Mouse (Mus musculus) midbrain, embryonic 12.5 days (tissue): ENCODE measurements around the gene Rplp0. TPM values are rescaled to one million over a fixed set of nuclear protein-coding genes. Genes with fewer than 3 reads are reported as not detected.
A peak's percentile ranks its signal among the peaks of the same experiment; 100 is the strongest.
"Not testable (repeated sequence)": the region's sequence is repeated elsewhere in the genome, so short reads cannot be mapped to it uniquely, and the experiment has no call there.

ENCODE experiments used
- ATAC-seq: fragments of 200-750 bp; cut with Nextera tagmentation; 2 replicates; pipeline ENCODE4 v1.8.0; 2017; ENCODE audit warnings: low read depth, moderate TSS enrichment, moderate library complexity; ENCODE audit not compliant: low FRiP score
- H3K27ac ChIP-seq: fragments of 300-500 bp; sonication (generic); replicated peaks from 2 replicates; pipeline ENCODE4 v1.5.1; 2016; ENCODE audit warnings: mild to moderate bottlenecking
- H3K27me3 ChIP-seq: fragments of 300-500 bp; sonication (generic); 2 replicates; pipeline ENCODE4 v1.6.1; 2016; ENCODE audit warnings: mild to moderate bottlenecking
- H3K36me3 ChIP-seq: fragments of 300-500 bp; sonication (generic); 2 replicates; pipeline ENCODE4 v1.6.1; 2016
- H3K4me1 ChIP-seq: fragments of 300-500 bp; sonication (generic); 2 replicates; pipeline ENCODE4 v1.6.1; 2016
- H3K4me2 ChIP-seq: fragments of 300-500 bp; sonication (generic); replicated peaks from 2 replicates; pipeline ENCODE4 v1.6.1; 2016; ENCODE audit warnings: mild to moderate bottlenecking, moderate library complexity
- H3K4me3 ChIP-seq: fragments of 300-500 bp; sonication (generic); 2 replicates; pipeline ENCODE4 v1.5.1; 2016; ENCODE audit warnings: mild to moderate bottlenecking
- H3K9ac ChIP-seq: fragments of 300-500 bp; sonication (generic); replicated peaks from 2 replicates; pipeline ENCODE4 v1.6.1; 2016; ENCODE audit warnings: mild to moderate bottlenecking, moderate library complexity
- H3K9me3 ChIP-seq: fragments of 300-500 bp; sonication (generic); 2 replicates; pipeline ENCODE4 v1.6.1; 2016; ENCODE audit warnings: mild to moderate bottlenecking
- WGBS: fragments of 180-500 bp; shearing (Covaris S2); methylation state at CpG from one replicate; pipeline ENCODE4 v1.1.7; 2016; 5-methylcytosine and 5-hydroxymethylcytosine counted together
- polyA plus RNA-seq: library from polyadenylated mRNA; unstranded; fragments of >200 nt; fragmentation: Nextera tagmentation; extraction: Ambion mirVana; gene quantifications from 2 replicates; pipeline ENCODE4 v1.2.1, GENCODE M21; 2016

Gene Rplp0
- polyA plus RNA-seq, 1 experiment from 2014 or later: 871 TPM

GRCm38 (mm10) chr5:115518214-115518613 lies 41.1 kb upstream of the Rplp0 start:
- 89% methylated on average over 8 of the region's 8 CpGs for WGBS
- H3K27ac ChIP-seq, H3K4me3 ChIP-seq, ATAC-seq, H3K9ac ChIP-seq, H3K36me3 ChIP-seq, H3K27me3 ChIP-seq, H3K9me3 ChIP-seq, H3K4me2 ChIP-seq: not testable (repeated sequence)
- H3K4me1 ChIP-seq: peaks cover 22% of the 10 kb centered on the region; the same call in 1 of the 2 replicates

DNA sequence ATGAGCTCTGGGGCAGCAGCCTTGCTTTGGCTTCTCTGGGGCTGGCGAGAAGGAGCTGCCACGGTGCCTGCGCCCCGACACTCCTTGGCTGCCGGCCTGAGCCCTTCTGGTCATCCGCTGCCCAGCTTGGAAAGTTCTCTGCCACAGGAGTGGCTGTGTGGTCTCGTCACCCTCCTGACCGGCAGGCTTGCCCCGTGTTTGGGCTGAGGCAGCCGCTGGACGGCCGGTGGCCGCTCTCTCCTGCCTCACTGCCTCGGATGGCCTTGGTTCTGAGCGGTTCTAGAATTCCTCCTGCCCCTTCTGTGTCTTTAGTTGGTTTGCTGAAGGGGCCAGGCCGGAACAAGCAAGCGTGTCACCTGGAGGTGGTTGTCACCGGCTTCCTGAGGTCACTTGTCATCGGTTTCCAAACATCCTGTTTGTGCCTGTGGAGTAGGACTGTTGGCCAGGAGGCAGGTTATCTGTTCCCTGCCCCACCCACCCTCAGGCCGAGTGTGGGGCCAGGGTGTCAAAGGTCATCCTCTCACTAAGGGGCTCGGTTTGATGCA lies 38.9 kb upstream of the Rplp0 start:
- 75% methylated on average over 21 of the region's 21 CpGs for WGBS
- Histone ChIP-seq H3K9me3 (no peaks in the 10 kb centered on the region), H3K36me3 (no peaks in the 10 kb centered on the region), H3K9ac (no peak overlapping the region), H3K27ac (no peak overlapping the region), H3K27me3 (no peaks in the 10 kb centered on the region), H3K4me3 (no peak overlapping the region), H3K4me2 (no peak overlapping the region), H3K4me1 (peaks cover 23% of the 10 kb centered on the region)
- ATAC-seq: no peak

DNA sequence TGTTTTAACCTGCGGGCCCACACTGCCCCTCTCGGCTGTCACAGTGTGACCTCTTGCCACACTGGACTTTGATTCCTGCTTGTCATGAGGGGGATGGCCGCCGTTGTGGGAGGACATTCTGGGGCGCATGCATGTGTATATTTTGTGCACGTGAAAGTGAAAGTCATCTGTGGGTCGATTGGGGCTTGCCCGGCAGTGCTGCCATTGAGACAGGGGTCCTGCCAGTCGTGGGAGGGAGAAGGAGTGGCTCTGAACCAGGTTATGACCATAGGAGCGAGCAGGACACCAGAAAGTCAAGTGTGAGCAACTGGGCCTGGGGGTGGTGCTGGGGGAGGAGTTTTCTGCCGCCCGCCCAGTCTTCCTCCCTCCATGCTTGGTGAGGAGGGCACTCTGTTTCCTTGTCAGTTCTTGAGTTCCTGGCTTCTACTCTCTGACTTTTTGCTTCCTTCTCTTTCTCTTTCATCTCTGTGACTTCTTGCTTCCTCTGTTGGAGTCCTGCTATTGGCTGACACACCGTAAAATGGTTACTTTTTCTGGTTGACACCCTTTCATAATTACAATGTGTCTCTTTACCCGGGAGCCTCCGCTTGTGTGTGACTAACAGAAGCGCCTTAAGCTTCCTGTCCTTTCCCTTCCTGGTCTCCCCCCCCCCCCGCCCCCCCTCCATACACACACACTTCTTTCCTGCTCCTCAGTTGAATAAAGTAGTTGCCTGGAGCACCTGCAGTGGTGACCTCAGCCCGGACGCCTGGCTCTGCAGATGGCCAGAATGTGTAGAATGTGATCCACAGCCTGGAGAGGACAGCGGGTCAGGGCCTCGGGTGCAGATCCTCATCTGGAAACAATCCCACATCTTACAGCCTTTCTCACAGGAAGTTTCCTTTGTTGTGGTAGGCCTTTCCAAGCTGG lies 37.5 kb upstream of the Rplp0 start:
- no peaks in the 10 kb centered on the region for H3K9me3 ChIP-seq
- H3K27ac ChIP-seq: no peak overlapping the region; the same call in 1 of the 2 replicates
- 72% methylated on average over 21 of the region's 21 CpGs for WGBS
- no peak overlapping the region for H3K4me2 ChIP-seq
- peaks cover 22% of the 10 kb centered on the region for H3K4me1 ChIP-seq
- no peak overlapping the region for H3K9ac ChIP-seq
- H3K36me3 ChIP-seq: no peaks in the 10 kb centered on the region
- no peak overlapping the region for H3K4me3 ChIP-seq
- H3K27me3 ChIP-seq: no peaks in the 10 kb centered on the region
- no peak for ATAC-seq

- no peak overlapping the region for H3K4me3 ChIP-seq
- 75% methylated on average over 4 of the region's 4 CpGs for WGBS
- no peaks in the 10 kb centered on the region for H3K9me3 ChIP-seq
- H3K4me1 ChIP-seq: peaks cover 22% of the 10 kb centered on the region
- H3K27me3 ChIP-seq: no peaks in the 10 kb centered on the region
- H3K36me3 ChIP-seq: no peaks in the 10 kb centered on the region
- ATAC-seq: no peak
- H3K9ac ChIP-seq: no peak overlapping the region
- no peak overlapping the region for H3K4me2 ChIP-seq
- H3K27ac ChIP-seq: no peak overlapping the region
Observed at GRCm38 (mm10) chr5:115522531-115522930, 36.7 kb upstream of the Rplp0 start.

GRCm38 (mm10) chr5:115522981-115523499 lies 36.2 kb upstream of the Rplp0 start:
- Histone ChIP-seq H3K4me1 (peaks cover 22% of the 10 kb centered on the region), H3K27ac (no peak overlapping the region), H3K36me3 (no peaks in the 10 kb centered on the region), H3K4me2 (no peak overlapping the region), H3K9me3 (no peaks in the 10 kb centered on the region), H3K27me3 (no peaks in the 10 kb centered on the region), H3K4me3 (no peak overlapping the region), H3K9ac (no peak overlapping the region)
- 75% methylated on average over 15 of the region's 15 CpGs for WGBS
- no peak for ATAC-seq

- no peaks in the 10 kb centered on the region for H3K36me3 ChIP-seq
Observed at GRCm38 (mm10) chr5:115523971-115524370, 35.3 kb upstream of the Rplp0 start.

DNA sequence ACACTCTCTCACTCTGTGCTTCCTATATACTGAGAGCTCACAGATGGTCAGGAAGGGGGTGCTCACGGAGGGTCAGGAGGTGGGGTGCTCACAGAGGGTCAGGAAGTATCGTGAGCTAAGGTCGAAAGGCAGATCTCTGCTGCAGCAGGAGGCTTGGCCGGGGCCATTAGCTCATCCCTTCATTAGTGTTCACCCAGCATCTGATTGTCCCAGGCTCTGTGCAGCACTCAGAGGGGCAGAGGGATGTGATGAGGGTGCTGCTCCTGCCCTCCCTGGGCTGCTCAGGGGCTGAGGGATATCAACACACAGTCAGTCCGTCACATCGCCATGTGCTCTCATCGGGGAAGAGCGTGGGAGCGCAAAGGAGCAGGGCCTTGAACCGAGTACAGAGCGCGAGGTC lies 34.8 kb upstream of the Rplp0 start:
- 54% methylated on average over 12 of the region's 12 CpGs for WGBS
- peak overlapping the region; percentile 4; the same call in 1 of the 2 replicates for H3K4me2 ChIP-seq
- peaks cover 23% of the 10 kb centered on the region for H3K4me1 ChIP-seq

More at GRCm38 (mm10) chr5:115523971-115524370, 35.3 kb upstream of the Rplp0 start:
- Histone ChIP-seq H3K27ac (no peak overlapping the region), H3K9ac (no peak overlapping the region), H3K4me2 (peak overlapping the region; percentile 4), H3K27me3 (no peaks in the 10 kb centered on the region), H3K4me1 (peaks cover 22% of the 10 kb centered on the region), H3K4me3 (no peak overlapping the region), H3K9me3 (no peaks in the 10 kb centered on the region)
- no peak for ATAC-seq
- WGBS: 4% methylated on average over 15 of the region's 15 CpGs

GRCm38 (mm10) chr5:115525416-115525815 lies 33.9 kb upstream of the Rplp0 start:
- Histone ChIP-seq H3K9ac (no peak overlapping the region), H3K36me3 (no peaks in the 10 kb centered on the region), H3K4me1 (peaks cover 32% of the 10 kb centered on the region), H3K4me3 (no peak overlapping the region), H3K9me3 (no peaks in the 10 kb centered on the region), H3K27ac (no peak overlapping the region), H3K4me2 (no peak overlapping the region), H3K27me3 (no peaks in the 10 kb centered on the region)
- 91% methylated on average over 4 of the region's 4 CpGs for WGBS
- ATAC-seq: no peak

More for the DNA sequence above, 34.8 kb upstream of the Rplp0 start:
- Histone ChIP-seq H3K4me3 (no peak overlapping the region), H3K27ac (no peak overlapping the region), H3K9me3 (no peaks in the 10 kb centered on the region), H3K27me3 (no peaks in the 10 kb centered on the region), H3K36me3 (no peaks in the 10 kb centered on the region), H3K9ac (no peak overlapping the region)
- ATAC-seq: no peak

DNA sequence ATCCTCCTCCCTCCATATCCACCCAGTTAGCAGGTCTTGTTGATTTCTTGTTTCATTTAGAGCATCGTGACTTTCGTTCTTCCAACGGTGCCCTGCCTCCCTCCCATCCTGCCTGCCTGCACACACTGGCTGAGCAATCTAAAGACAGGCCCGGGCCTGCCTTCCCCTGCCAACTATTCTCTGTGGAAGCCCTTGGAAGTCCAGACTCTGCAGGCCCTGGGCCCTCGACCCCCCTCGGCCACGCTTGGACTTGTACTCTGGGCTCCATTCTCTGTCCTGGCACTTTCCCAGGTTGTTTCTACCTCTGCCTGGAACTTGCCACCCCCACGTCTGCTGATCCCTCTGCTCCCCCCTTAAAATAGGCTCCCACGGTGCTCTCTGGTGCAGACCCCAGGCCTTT lies 33.3 kb upstream of the Rplp0 start:
- H3K36me3 ChIP-seq: no peaks in the 10 kb centered on the region
- no peak for ATAC-seq
- H3K9me3 ChIP-seq: no peaks in the 10 kb centered on the region
- H3K27ac ChIP-seq: no peak overlapping the region
- peaks cover 32% of the 10 kb centered on the region for H3K4me1 ChIP-seq
- no peak overlapping the region for H3K4me2 ChIP-seq
- no peaks in the 10 kb centered on the region for H3K27me3 ChIP-seq
- H3K9ac ChIP-seq: no peak overlapping the region
- no peak overlapping the region for H3K4me3 ChIP-seq
- 84% methylated on average over 9 of the region's 9 CpGs for WGBS

DNA sequence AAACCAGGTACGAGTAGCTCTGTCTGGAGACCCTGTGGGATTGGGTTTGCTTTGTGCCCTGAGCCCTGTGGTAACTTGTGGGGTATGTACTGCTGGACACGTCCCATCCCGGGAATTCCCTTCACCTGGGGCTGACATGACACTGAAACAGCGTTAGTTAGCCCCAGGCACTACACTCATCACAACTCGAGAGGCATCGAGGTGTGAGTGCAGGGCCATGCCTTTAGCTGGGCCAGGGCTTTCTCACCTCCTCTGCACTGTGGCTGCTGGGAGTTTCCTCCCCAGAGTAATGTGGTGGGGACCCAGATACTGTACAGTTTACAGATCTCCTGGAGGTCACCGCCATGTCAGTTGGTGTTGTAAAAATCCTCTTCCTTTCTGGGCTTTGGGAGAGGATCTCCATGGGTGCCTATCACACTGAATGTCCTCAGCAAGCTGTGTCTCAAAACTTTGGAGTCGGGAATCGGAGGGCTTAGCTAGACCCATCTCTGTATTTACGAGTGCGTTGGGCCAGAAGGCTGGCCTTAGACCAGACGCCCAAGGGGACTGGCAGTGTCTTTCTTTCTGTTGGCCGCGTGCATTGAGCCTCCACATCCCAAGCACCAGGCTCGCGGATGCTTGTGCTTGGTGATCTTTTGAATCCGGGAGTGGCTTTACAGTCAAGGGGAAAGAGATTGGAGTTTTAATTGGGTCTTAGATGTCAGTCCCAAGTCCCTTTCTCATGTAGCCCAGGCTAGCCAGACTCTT lies 32.6 kb upstream of the Rplp0 start:
- no peak overlapping the region for H3K4me3 ChIP-seq
- no peak for ATAC-seq
- no peaks in the 10 kb centered on the region for H3K36me3 ChIP-seq
- H3K9ac ChIP-seq: no peak overlapping the region
- 88% methylated on average over 17 of the region's 17 CpGs for WGBS
- H3K27me3 ChIP-seq: no peaks in the 10 kb centered on the region
- no peak overlapping the region for H3K4me2 ChIP-seq
- H3K9me3 ChIP-seq: no peaks in the 10 kb centered on the region
- H3K27ac ChIP-seq: no peak overlapping the region
- H3K4me1 ChIP-seq: peaks cover 35% of the 10 kb centered on the region

- no peak overlapping the region for H3K27ac ChIP-seq
- no peak overlapping the region for H3K4me3 ChIP-seq
- ATAC-seq: no peak
- WGBS: 87% methylated on average over 5 of the region's 5 CpGs
- H3K4me2 ChIP-seq: no peak overlapping the region
- H3K9ac ChIP-seq: no peak overlapping the region
- no peaks in the 10 kb centered on the region for H3K27me3 ChIP-seq
- no peaks in the 10 kb centered on the region for H3K9me3 ChIP-seq
- peaks cover 30% of the 10 kb centered on the region for H3K4me1 ChIP-seq
- H3K36me3 ChIP-seq: no peaks in the 10 kb centered on the region
Observed at GRCm38 (mm10) chr5:115528128-115528527, 31.1 kb upstream of the Rplp0 start.

- H3K4me1 ChIP-seq: peaks cover 25% of the 10 kb centered on the region
- no peaks in the 10 kb centered on the region for H3K36me3 ChIP-seq
- H3K27ac ChIP-seq: 0 out of 2 replicates have a peak overlapping the region, but pooled peaks have one; percentile 30
- peaks cover 2% of the 10 kb centered on the region; the same call in 1 of the 2 replicates for H3K27me3 ChIP-seq
- no peak overlapping the region for H3K4me3 ChIP-seq
- 81% methylated on average over 8 of the region's 8 CpGs for WGBS
- no peak overlapping the region for H3K4me2 ChIP-seq
- H3K9me3 ChIP-seq: no peaks in the 10 kb centered on the region
- no peak overlapping the region for H3K9ac ChIP-seq
- no peak for ATAC-seq
Observed at GRCm38 (mm10) chr5:115529364-115529741, 29.9 kb upstream of the Rplp0 start.
